Mouse (Mus musculus) neural tube, embryonic 11.5 days (tissue): ENCODE data around the gene Lhfpl2. TPM values are rescaled to one million over a fixed set of nuclear protein-coding genes. Genes with fewer than 3 reads are reported as not detected.

Source experiments
- ATAC-seq: fragments of 200-750 bp; cut with Nextera tagmentation; 2 replicates; pipeline ENCODE4 v1.8.0; 2017; ENCODE audit warnings: moderate number of reproducible peaks, mild to moderate bottlenecking, moderate TSS enrichment, moderate library complexity; ENCODE audit not compliant: insufficient read depth, low FRiP score, low TSS enrichment
- DNase-seq: peaks from one replicate; pipeline ENCODE4 v3.0.0-alpha.2; 2015; ENCODE audit warnings: low spot score
- H3K27ac ChIP-seq: fragments of 300-500 bp; sonication (generic); 2 replicates; pipeline ENCODE4 v1.5.1; 2014; ENCODE audit warnings: low read depth, mild to moderate bottlenecking, low read length
- H3K27me3 ChIP-seq: fragments of 300-500 bp; sonication (generic); 2 replicates; pipeline ENCODE4 v1.6.1; 2014; ENCODE audit warnings: mild to moderate bottlenecking, low read length, mixed read lengths; ENCODE audit not compliant: control insufficient read depth, insufficient read depth
- H3K36me3 ChIP-seq: fragments of 300-500 bp; sonication (generic); 2 replicates; pipeline ENCODE4 v1.6.1; 2014; ENCODE audit warnings: mild to moderate bottlenecking, low read length, moderate library complexity, mixed read lengths; ENCODE audit not compliant: control insufficient read depth, insufficient read depth
- H3K4me1 ChIP-seq: fragments of 300-500 bp; sonication (generic); 2 replicates; pipeline ENCODE4 v1.6.1; 2014; ENCODE audit warnings: low read length, mixed read lengths; ENCODE audit not compliant: control insufficient read depth, insufficient read depth
- H3K4me2 ChIP-seq: fragments of 300-500 bp; sonication (generic); 2 replicates; pipeline ENCODE4 v1.6.1; 2014; ENCODE audit warnings: low read depth, mild to moderate bottlenecking, moderate library complexity
- H3K4me3 ChIP-seq: fragments of 300-500 bp; sonication (generic); 2 replicates; pipeline ENCODE4 v1.5.1; 2014; ENCODE audit warnings: low read depth, low read length
- H3K9ac ChIP-seq: fragments of 300-500 bp; sonication (generic); 2 replicates; pipeline ENCODE4 v1.6.1; 2014; ENCODE audit warnings: mild to moderate bottlenecking, low read length
- H3K9me3 ChIP-seq: fragments of 300-500 bp; sonication (generic); 2 replicates; pipeline ENCODE4 v1.6.1; 2016; ENCODE audit warnings: low read length; ENCODE audit not compliant: control insufficient read depth
- WGBS: fragments of 180-500 bp; shearing (Covaris S2); extraction: QIAGEN DNeasy Blood & Tissue Kit; methylation state at CpG from one replicate; pipeline ENCODE4 v1.1.7; 2014; 5-methylcytosine and 5-hydroxymethylcytosine counted together
- polyA plus RNA-seq: library from polyadenylated mRNA; unstranded; fragments of >200 nt; fragmentation: Nextera tagmentation; extraction: Ambion mirVana; gene quantifications from 2 replicates; pipeline ENCODE4 v1.2.1, GENCODE M21; 2014

The Lhfpl2 gene
- polyA plus RNA-seq, 1 experiment from 2014 or later, result 25.2 TPM

- no peaks in the 10 kb centered on the region for H3K36me3 ChIP-seq
- no peak overlapping the region for H3K4me3 ChIP-seq
- ATAC-seq (no peak), DNase-seq (no peak)
- H3K9me3 ChIP-seq, result no peaks in the 10 kb centered on the region
- no peaks in the 10 kb centered on the region for H3K27me3 ChIP-seq
- H3K9ac ChIP-seq, result no peak overlapping the region
- H3K4me1 ChIP-seq, result no peaks in the 10 kb centered on the region
- H3K27ac ChIP-seq, result no peak overlapping the region
- no peak overlapping the region for H3K4me2 ChIP-seq
- WGBS, result 94% methylated on average over 10 of the region's 10 CpGs
Measured at GRCm38 (mm10) chr13:94152836-94153235, 95.2 kb downstream of the Lhfpl2 start.

- Histone ChIP-seq H3K9me3 (no peaks in the 10 kb centered on the region), H3K36me3 (no peaks in the 10 kb centered on the region)
- DNase-seq, result no peak
Measured at GRCm38 (mm10) chr13:94153658-94154057, 96.1 kb downstream of the Lhfpl2 start.

GRCm38 (mm10) chr13:94154512-94155296, 97.1 kb downstream of the Lhfpl2 start:
- WGBS, result 84% methylated on average over 15 of the region's 15 CpGs
- no peak overlapping the region for H3K4me3 ChIP-seq
- H3K9ac ChIP-seq, result no peak overlapping the region
- H3K27me3 ChIP-seq, result no peaks in the 10 kb centered on the region
- H3K4me2 ChIP-seq, result no peak overlapping the region
- ATAC-seq, result no peak
- no peaks in the 10 kb centered on the region; the same call in 1 of the 2 replicates for H3K4me1 ChIP-seq
- no peaks in the 10 kb centered on the region for H3K36me3 ChIP-seq
- no peaks in the 10 kb centered on the region for H3K9me3 ChIP-seq
- no peak overlapping the region for H3K27ac ChIP-seq
- DNase-seq, result no peak

More at GRCm38 (mm10) chr13:94153658-94154057, 96.1 kb downstream of the Lhfpl2 start:
- Histone ChIP-seq H3K9ac (no peak overlapping the region), H3K27me3 (no peaks in the 10 kb centered on the region), H3K27ac (no peak overlapping the region), H3K4me1 (no peaks in the 10 kb centered on the region), H3K4me3 (no peak overlapping the region), H3K4me2 (no peak overlapping the region)
- WGBS, result 89% methylated on average over 6 of the region's 6 CpGs
- ATAC-seq, result no peak

- ATAC-seq (no peak), DNase-seq (no peak)
- WGBS, result 51% methylated on average over 9 of the region's 9 CpGs
- H3K9ac ChIP-seq, result no peak overlapping the region
- H3K27me3 ChIP-seq, result no peaks in the 10 kb centered on the region
- H3K4me3 ChIP-seq, result no peak overlapping the region
- no peaks in the 10 kb centered on the region for H3K9me3 ChIP-seq
- no peak overlapping the region for H3K27ac ChIP-seq
- no peaks in the 10 kb centered on the region; the same call in 1 of the 2 replicates for H3K4me1 ChIP-seq
- H3K4me2 ChIP-seq, result no peak overlapping the region
- no peaks in the 10 kb centered on the region for H3K36me3 ChIP-seq
Measured at GRCm38 (mm10) chr13:94155657-94156429, 98.2 kb downstream of the Lhfpl2 start.

GRCm38 (mm10) chr13:94158864-94159477, 101.4 kb downstream of the Lhfpl2 start:
- no peak for DNase-seq
- no peaks in the 10 kb centered on the region for H3K9me3 ChIP-seq
- WGBS, result 62% methylated on average over 6 of the region's 6 CpGs
- no peak overlapping the region for H3K4me2 ChIP-seq
- no peak for ATAC-seq
- no peak overlapping the region for H3K9ac ChIP-seq
- no peaks in the 10 kb centered on the region for H3K36me3 ChIP-seq
- no peaks in the 10 kb centered on the region; the same call in 1 of the 2 replicates for H3K4me1 ChIP-seq
- no peak overlapping the region for H3K4me3 ChIP-seq
- no peak overlapping the region for H3K27ac ChIP-seq
- H3K27me3 ChIP-seq, result no peaks in the 10 kb centered on the region

GRCm38 (mm10) chr13:94159478-94160220, 102.1 kb downstream of the Lhfpl2 start:
- ATAC-seq (no peak), DNase-seq (no peak)
- Histone ChIP-seq H3K4me3 (no peak overlapping the region), H3K4me1 (no peaks in the 10 kb centered on the region; the same call in 1 of the 2 replicates), H3K27me3 (no peaks in the 10 kb centered on the region), H3K9me3 (no peaks in the 10 kb centered on the region), H3K4me2 (no peak overlapping the region), H3K27ac (no peak overlapping the region), H3K36me3 (no peaks in the 10 kb centered on the region), H3K9ac (no peak overlapping the region)
- 86% methylated on average over 7 of the region's 7 CpGs for WGBS

- no peak overlapping the region for H3K27ac ChIP-seq
- no peaks in the 10 kb centered on the region for H3K27me3 ChIP-seq
- 87% methylated on average over 6 of the region's 6 CpGs for WGBS
- no peak overlapping the region for H3K4me3 ChIP-seq
- DNase-seq (no peak), ATAC-seq (no peak)
- H3K9me3 ChIP-seq, result no peaks in the 10 kb centered on the region
- H3K9ac ChIP-seq, result no peak overlapping the region
- no peaks in the 10 kb centered on the region for H3K4me1 ChIP-seq
- H3K36me3 ChIP-seq, result no peaks in the 10 kb centered on the region
- H3K4me2 ChIP-seq, result no peak overlapping the region
Measured at GRCm38 (mm10) chr13:94164501-94164900, 106.9 kb downstream of the Lhfpl2 start.

- Histone ChIP-seq H3K9ac (no peak overlapping the region), H3K4me2 (no peak overlapping the region), H3K36me3 (no peaks in the 10 kb centered on the region), H3K9me3 (no peaks in the 10 kb centered on the region), H3K4me3 (no peak overlapping the region), H3K27ac (no peak overlapping the region), H3K4me1 (no peaks in the 10 kb centered on the region; the same call in 1 of the 2 replicates), H3K27me3 (0 out of 2 replicates have a peak, but pooled peaks cover 2% of the 10 kb centered on the region)
- no peak for DNase-seq
- no peak for ATAC-seq
- WGBS, result 63% methylated on average over 5 of the region's 5 CpGs
Measured at GRCm38 (mm10) chr13:94168319-94168718, 110.7 kb downstream of the Lhfpl2 start.
